Mouse (Mus musculus) heart, adult 11 months (tissue): Measurements from ENCODE around the gene Adtrp.

ENCODE experiments used
- DNase-seq: peaks from one replicate; pipeline ENCODE4 v3.0.0; 2022

Gene Adtrp

DNA sequence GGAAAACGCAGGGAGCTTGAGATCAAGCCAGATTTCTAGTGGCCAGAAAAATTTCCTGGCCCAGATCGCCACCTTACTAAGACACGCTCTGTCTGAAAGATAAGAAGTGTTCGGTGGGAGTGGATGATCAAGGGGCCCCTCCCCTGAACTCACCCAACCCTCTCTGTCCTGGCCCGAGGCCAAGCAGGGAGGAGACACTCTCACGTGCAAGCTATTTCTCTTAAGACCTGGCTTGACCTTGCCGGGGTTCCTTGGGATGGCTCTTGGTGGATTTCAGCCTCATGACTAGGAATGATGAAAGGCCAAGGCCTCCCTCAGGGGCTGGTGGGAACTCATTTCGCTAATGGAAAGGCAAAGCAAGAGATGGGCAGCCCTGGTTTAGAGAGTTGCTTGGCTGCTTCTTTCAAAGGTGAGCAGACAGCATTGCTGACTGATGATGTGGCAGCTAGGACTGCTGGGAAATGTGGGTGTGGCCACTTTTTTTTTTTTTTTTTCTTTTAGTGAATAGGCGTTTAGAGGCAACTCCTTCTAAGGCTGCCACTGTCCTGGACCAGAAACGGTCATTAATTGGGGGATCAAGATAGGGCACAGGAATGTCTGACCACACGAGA is at the start of gene Adtrp:
Adtrp (minus strand) TSS at position 169 of the 611 bp plus-strand sequence.
- DNase-seq: peak; percentile 86

- peak; percentile 65 for DNase-seq
These were observed 44.5 kb upstream of the Adtrp start for GRCm38 (mm10) chr13:41892016-41892415.

GRCm38 (mm10) chr13:41890618-41891017 is 43.1 kb upstream of the Adtrp start:
- DNase-seq: peak; percentile 34

DNA sequence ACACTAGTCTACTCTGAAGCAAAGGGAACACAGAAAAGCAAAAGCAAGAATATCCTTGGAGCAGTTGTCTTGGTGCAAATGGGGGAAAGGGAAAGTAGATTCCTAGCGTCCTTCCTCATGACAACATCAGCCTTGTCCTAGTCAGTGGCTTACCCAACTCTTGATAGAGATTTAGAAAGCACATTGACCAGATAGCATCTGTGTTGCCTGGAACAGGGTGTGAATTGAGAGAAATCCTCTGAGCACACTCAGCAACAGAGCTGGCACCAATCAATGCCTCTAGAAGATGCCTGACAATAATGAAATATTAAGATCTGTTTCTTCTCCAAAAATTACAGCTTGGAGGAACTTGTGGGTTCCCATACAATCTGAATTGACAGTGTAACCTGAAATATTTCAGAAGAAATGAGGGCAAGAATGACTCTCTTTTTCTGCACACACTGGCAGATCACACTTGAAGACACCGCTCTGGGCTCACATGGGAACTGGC is 42.7 kb upstream of the Adtrp start:
- DNase-seq: peak; percentile 54

DNA sequence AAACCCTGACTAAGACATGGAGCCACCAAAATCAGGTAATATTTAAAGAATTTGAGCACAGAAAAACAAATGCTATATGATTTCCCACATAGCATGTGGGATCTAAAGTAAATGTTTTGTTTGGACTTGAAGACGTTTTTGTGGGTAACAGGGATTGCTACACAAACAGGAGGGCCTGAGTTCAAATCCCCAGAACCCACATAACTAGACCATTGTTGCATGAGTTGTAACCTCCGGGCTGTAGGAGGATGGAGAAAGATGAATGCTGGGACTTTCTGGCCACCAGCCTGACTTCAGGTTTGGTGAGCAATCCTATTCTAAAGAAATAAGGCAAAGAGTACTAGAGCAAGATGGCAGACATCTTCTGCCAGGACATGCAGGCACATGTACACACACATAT is 41.2 kb upstream of the Adtrp start:
- DNase-seq: no peak

- peak; percentile 28 for DNase-seq
These were observed 38.6 kb upstream of the Adtrp start for GRCm38 (mm10) chr13:41886120-41886519.

DNA sequence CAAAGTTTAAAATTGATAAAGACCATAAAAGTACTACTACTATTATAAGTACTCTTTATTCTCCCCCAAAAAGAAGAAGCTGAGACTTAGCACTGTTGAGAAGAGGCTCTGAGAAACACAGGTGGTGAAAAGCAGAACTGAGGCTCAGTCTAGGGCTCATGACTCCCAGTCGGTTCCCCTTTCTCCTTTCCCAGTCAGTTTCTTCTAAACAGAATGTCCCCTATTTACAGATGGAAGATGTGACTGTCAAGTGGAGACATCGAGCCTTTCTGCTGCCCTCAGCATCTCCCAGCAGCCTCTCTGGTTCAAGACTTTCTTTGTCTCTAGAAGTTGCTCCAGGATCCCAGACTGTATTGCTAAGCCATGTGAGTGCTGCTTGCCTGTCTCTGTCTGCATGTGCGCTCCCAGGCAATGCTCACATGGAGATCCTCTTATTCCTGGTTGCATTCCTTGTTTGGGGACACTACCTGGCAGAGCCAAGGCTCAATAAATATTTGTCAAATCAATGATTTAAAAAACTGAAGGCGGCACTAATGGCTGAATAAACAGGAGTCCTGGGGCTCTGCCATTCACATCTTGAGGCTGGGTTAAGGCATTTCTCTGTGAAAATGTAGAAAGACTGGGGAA is 36.3 kb upstream of the Adtrp start:
- DNase-seq: peak; percentile 97

GRCm38 (mm10) chr13:41881201-41881600 is 33.7 kb upstream of the Adtrp start:
- DNase-seq: peak; percentile 89

DNA sequence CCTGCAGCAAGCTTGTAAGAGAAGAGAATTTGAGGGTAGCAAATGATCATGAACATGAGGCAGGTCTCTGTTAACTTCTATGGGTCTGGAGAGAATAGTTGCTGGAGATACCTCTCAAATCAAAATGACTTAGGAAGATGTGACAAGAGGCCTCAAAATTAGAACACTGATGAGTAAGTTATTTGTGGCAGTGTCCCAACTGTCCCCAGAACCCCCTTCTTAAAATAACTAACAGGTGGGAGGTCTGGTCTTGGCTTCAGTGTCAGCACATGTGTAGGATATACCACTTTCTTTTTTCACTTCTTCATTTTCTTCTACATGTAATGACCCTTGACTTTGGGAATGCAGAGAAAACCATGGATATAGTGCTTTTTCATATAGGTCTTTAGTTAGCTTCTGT is 33.0 kb upstream of the Adtrp start:
- peak; percentile 12 for DNase-seq

DNA sequence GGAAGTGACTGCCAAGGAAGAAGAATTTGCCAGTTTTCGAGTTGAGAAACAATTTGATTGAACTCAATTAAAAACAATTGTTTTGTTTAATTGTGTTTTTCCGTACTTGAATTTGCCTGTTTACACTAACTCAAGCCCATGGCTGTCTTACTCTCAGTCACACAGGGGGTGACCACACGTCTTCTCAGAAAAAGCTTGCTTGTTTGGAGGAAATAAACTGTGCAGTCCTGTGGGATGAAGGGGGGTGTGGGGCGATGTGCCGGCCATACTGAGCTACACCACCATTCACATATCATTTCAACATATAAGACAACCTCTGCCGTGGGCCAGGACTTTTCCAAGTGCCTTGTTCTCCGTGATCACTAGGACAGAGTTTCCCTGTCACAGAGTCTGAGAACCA is 25.2 kb upstream of the Adtrp start:
- DNase-seq: peak; percentile 46

GRCm38 (mm10) chr13:41872161-41872562 is 24.7 kb upstream of the Adtrp start:
- DNase-seq: peak; percentile 87

DNA sequence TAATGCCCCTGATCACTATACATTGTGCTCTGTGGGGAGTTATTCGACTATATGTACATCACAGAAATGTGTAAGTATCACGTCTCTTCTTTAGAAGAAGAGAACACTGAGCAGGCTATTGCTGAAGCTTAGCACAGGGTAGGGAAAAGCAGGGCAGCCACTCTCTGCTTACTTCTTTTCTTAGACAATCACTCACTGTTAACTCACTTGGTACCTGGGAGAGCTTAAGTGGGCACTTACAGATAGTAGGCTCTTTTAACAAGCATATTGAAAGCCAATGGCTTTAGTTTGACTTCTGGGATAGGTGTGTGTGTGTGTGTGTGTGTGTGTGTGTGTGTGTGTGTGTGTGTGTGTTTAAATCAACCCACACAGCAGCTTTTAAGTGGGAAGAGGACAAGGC is 20.0 kb upstream of the Adtrp start:
- peak; percentile 34 for DNase-seq

- peak; percentile 97 for DNase-seq
These were observed 18.1 kb upstream of the Adtrp start for GRCm38 (mm10) chr13:41865575-41865974.

GRCm38 (mm10) chr13:41865071-41865470 is 17.6 kb upstream of the Adtrp start:
- peak; percentile 98 for DNase-seq

- peak; percentile 34 for DNase-seq
These were observed 13.3 kb upstream of the Adtrp start for GRCm38 (mm10) chr13:41860603-41861405.

DNA sequence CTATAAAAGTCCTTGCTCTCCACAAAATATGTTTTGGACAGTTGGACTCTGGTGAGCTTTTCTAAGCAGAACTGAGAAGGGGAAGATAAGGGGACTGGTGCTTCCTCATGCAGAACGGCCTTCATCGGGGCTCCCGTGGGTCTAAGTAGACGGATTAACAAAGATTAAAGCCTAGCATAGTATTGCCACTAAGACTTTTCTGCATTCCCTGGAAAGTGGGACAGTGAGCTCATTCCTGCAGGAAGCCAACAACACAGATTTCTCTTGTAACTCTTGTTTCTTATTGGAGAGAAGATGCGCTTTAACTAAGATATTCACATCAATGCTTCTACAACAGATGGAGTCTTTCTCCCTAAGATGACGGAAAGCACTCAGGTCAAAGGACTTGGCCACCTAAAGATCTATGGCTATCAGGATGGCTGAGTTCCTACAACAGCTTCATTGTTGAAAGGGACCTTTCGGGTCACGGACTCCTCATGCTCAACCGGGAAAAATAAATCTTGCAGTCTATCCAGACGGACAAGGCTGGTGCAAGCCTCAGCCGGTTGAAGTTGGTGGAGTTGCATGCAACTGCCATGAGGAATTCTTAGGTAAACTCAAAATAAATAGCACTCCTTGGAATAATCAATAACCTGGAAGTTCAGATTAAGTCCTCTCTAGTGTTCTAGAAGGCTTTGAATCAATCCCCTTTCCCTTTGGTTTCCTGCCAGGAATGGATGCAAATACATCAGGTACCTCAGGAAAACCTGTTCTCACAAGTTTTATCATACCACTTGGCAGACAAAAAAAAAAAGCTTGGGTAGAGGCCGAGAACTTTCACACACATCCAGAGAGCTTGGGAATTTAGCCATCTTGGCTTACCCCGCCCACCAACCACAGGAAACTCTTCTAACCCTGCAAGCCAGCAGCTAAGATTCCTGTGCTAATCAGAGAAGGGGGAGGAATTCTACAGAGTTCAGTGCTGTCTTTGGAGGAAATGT is 8.0 kb upstream of the Adtrp start:
- DNase-seq: peak; percentile 92

GRCm38 (mm10) chr13:41850727-41851378 is 3.4 kb upstream of the Adtrp start:
- peak; percentile 45 for DNase-seq

- peak; percentile 87 for DNase-seq
These were observed 968 bp downstream of the Adtrp start for GRCm38 (mm10) chr13:41846516-41846915.

DNA sequence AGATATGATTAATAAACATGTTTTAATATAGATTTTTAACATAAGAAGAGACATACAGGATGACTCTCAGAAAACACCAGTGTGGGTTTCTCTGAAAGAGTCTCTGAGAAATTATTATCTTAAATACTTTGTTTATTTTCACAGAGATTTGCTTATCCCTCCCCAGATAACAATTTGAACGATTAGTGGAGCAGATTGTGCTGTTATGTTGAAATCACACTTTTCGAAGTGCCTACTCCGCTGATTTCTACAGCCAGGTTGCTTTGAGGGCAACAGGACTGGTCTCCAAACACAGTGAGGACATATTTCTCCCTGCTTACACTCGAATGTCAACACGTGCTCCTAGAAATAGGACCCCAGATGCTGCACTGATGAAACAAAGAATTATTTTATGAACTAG is 2.5 kb downstream of the Adtrp start:
- DNase-seq: peak; percentile 29

GRCm38 (mm10) chr13:41844071-41844470 is 3.4 kb downstream of the Adtrp start:
- peak; percentile 6 for DNase-seq

- DNase-seq: peak; percentile 45
These were observed 13.8 kb downstream of the Adtrp start for GRCm38 (mm10) chr13:41833614-41834139.

GRCm38 (mm10) chr13:41828296-41828754 is 19.2 kb downstream of the Adtrp start:
- peak; percentile 65 for DNase-seq
